ENCODE assay signal across 8 mouse cellular contexts in genomic region chr3:145118254-145119001, GRCm38 (mm10). TPM values are rescaled to one million over a fixed set of nuclear protein-coding genes. Genes with fewer than 3 reads are reported as not detected.
DNase-seq lines count a peak whose midpoint lies in the region; ATAC-seq lines count a peak whose summit lies in the region.

Odf2l (plus strand) TSS chr3:145118588.

- H3K27ac ChIP-seq in forebrain, embryonic 10.5 days = peak within 1 kb of the TSS; percentile 99
- H3K27ac ChIP-seq in heart, embryonic 16.5 days (ENCODE audit: low read length) = peak within 1 kb of the TSS; percentile 99
- H3K27ac ChIP-seq in liver, embryonic 15.5 days (replicated peaks) = peak within 1 kb of the TSS; percentile 91
- H3K27ac ChIP-seq in neural tube, embryonic 12.5 days = peak within 1 kb of the TSS; percentile 91

- peak within 1 kb of the TSS; percentile 77 for H3K4me2 ChIP-seq in heart, embryonic 16.5 days (ENCODE audit: low read depth, low read length)
- H3K4me2 ChIP-seq in liver, embryonic 15.5 days = peak within 1 kb of the TSS; percentile 76
- H3K4me2 ChIP-seq in neural tube, embryonic 12.5 days (replicated peaks) = peak within 1 kb of the TSS; percentile 77

- no peaks in the 10 kb centered on the region for H3K36me3 ChIP-seq in forebrain, embryonic 10.5 days (replicated peaks)
- no peaks in the 10 kb centered on the region for H3K36me3 ChIP-seq in heart, embryonic 16.5 days (ENCODE audit: control insufficient read depth, insufficient read depth)
- no peaks in the 10 kb centered on the region for H3K36me3 ChIP-seq in liver, embryonic 15.5 days (replicated peaks)
- H3K36me3 ChIP-seq in neural tube, embryonic 12.5 days = no peaks in the 10 kb centered on the region

- peak; percentile 99 for ATAC-seq in heart, embryonic 16.5 days (replicated peaks; ENCODE audit: extremely low read depth, insufficient read depth, low FRiP score)
- peak; percentile 95 for ATAC-seq in liver, embryonic 15.5 days (ENCODE audit: insufficient read depth)
- peak; percentile 99 for ATAC-seq in neural tube, embryonic 12.5 days (ENCODE audit: low FRiP score, low read depth)

- H3K9ac ChIP-seq in heart, embryonic 16.5 days (ENCODE audit: low read length) = peak within 1 kb of the TSS; percentile 95
- peak within 1 kb of the TSS; percentile 66 for H3K9ac ChIP-seq in liver, embryonic 15.5 days
- H3K9ac ChIP-seq in neural tube, embryonic 12.5 days = peak within 1 kb of the TSS; percentile 81

- H3K27me3 ChIP-seq in forebrain, embryonic 10.5 days (ENCODE audit: poor library complexity, severe bottlenecking) = no peaks in the 10 kb centered on the region
- H3K27me3 ChIP-seq in heart, embryonic 16.5 days (ENCODE audit: control insufficient read depth, insufficient read depth, low read length) = no peaks in the 10 kb centered on the region
- no peaks in the 10 kb centered on the region for H3K27me3 ChIP-seq in liver, embryonic 15.5 days
- H3K27me3 ChIP-seq in neural tube, embryonic 12.5 days (replicated peaks) = no peaks in the 10 kb centered on the region

- peak within 1 kb of the TSS; percentile 80 for H3K4me3 ChIP-seq in forebrain, embryonic 10.5 days
- peak within 1 kb of the TSS; percentile 89 for H3K4me3 ChIP-seq in heart, embryonic 16.5 days (ENCODE audit: low read length)
- peak within 1 kb of the TSS; percentile 89 for H3K4me3 ChIP-seq in liver, embryonic 15.5 days (replicated peaks)
- peak within 1 kb of the TSS; percentile 80 for H3K4me3 ChIP-seq in neural tube, embryonic 12.5 days

- peaks cover 15% of the 10 kb centered on the region for H3K4me1 ChIP-seq in forebrain, embryonic 10.5 days
- H3K4me1 ChIP-seq in heart, embryonic 16.5 days (ENCODE audit: control insufficient read depth, insufficient read depth, low read length) = peaks cover 5% of the 10 kb centered on the region; the same call in 1 of the 2 replicates
- H3K4me1 ChIP-seq in liver, embryonic 15.5 days (replicated peaks) = peaks cover 15% of the 10 kb centered on the region
- peaks cover 16% of the 10 kb centered on the region for H3K4me1 ChIP-seq in neural tube, embryonic 12.5 days

- H3K9me3 ChIP-seq in forebrain, embryonic 10.5 days = no peaks in the 10 kb centered on the region
- no peaks in the 10 kb centered on the region for H3K9me3 ChIP-seq in heart, embryonic 16.5 days (replicated peaks; ENCODE audit: control insufficient read depth, low read length)
- H3K9me3 ChIP-seq in liver, embryonic 15.5 days (replicated peaks) = no peaks in the 10 kb centered on the region
- H3K9me3 ChIP-seq in neural tube, embryonic 12.5 days = no peaks in the 10 kb centered on the region

- under 1% methylated on average over 57 of the region's 57 CpGs for WGBS in forebrain, embryonic 10.5 days
- WGBS in heart, embryonic 16.5 days = under 1% methylated on average over 57 of the region's 57 CpGs
- WGBS in liver, embryonic 15.5 days (ENCODE audit: insufficient replicate concordance) = under 1% methylated on average over 57 of the region's 57 CpGs
- under 1% methylated on average over 57 of the region's 57 CpGs for WGBS in neural tube, embryonic 12.5 days

- DNase-seq in CD8-positive naive resting alpha-beta T cell, adult 2 months (ENCODE audit: low read depth in 2 of 2, low spot score in 2 of 2) = peak; percentile 95 to 97
- DNase-seq in c-Kit-positive CD71-negative TER-119-negative erythroid progenitor cells, embryonic 14.5 days (ENCODE audit: low read depth) = peak; percentile 93
- DNase-seq in forebrain, embryonic 10.5 days (ENCODE audit: extremely low spot score, low spot score) = peak; percentile 97
- DNase-seq in kidney, postnatal 36 days = peak; percentile 98 to 99
- peak; percentile 96 for DNase-seq in telencephalon, adult 2 months (ENCODE audit: low read depth, low spot score)

RNA-seq across cellular contexts. Expression of gene Odf2l, which starts in this region (rescaled TPM):
- polyA plus RNA-seq in forebrain, embryonic 10.5 days (2016; fragmentation: Nextera tagmentation; extraction: Ambion mirVana) = 21.6 and 26.0 TPM in 2 replicates
- 11.3 and 13.0 TPM in 2 replicates for polyA plus RNA-seq in heart, embryonic 16.5 days (2015; fragmentation: Nextera tagmentation; extraction: Ambion mirVana)
- 4.5 and 5.3 TPM in 2 replicates for polyA plus RNA-seq in liver, embryonic 15.5 days (2015; fragmentation: Nextera tagmentation; extraction: Ambion mirVana)
- polyA plus RNA-seq in neural tube, embryonic 12.5 days (2016; fragmentation: Nextera tagmentation; extraction: Ambion mirVana) = 21.6 and 25.1 TPM in 2 replicates

Comparison
In these comparisons a context has a peak if more than half of its experiments do, and no peak if none do; other contexts are left out.
1. Peak in every context shown above with its lines: DNase-seq, ATAC-seq, H3K4me3 ChIP-seq and H3K27ac ChIP-seq.